Mouse (Mus musculus): Measurements from ENCODE around the gene Patz1.

DNA sequence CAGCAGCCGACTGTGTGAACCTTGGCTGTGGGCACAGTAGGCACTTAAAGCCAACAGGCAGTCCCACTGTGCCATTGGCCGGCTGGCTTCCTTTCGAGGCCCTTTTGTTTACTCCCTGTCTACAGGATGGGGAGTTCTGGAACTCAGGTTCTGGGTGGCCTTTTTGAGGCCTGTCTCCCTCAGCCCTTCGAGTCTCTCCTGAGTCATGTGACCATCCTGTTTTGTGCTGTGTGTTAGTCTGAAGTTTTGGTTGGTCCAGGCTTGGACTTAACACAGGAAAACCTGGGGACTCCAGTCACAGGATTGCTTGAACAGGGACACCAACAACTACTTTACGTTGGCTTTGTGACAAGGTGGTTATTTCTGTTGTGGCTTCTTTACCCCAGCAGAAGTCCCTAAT, 7.4 kb downstream of the Patz1 start:
- TF ChIP-seq POLR2A (IDR thresholded peaks at IDR 0.05; ENCODE audit: low read depth, low read length), result no peak
- TF ChIP-seq CTCF (conservative IDR thresholded peaks at IDR 0.05; ENCODE audit: insufficient read depth, insufficient read length, low read depth, low read length), result no peak

Data from kidney, adult 2 months (tissue).